In genomic region chr12:99197031-99197430, GRCm38 (mm10) we compare ENCODE assay signal across 32 mouse cellular contexts.
DNase-seq lines count a peak whose midpoint lies in the region; ATAC-seq and TF ChIP-seq lines count a peak whose summit lies in the region.
"Had no signal": no experiment of that assay in that cellular context is flagged by ENCODE, and none has a peak within 500 bp of the region (broad histone marks: within the 10 kb centered on the region; RNA-seq: fewer than 3 reads in every experiment).

No protein-coding gene starts in this region.

- WGBS in forebrain, embryonic 12.5 days: 89% methylated on average over 7 of the region's 7 CpGs
- 77% methylated on average over 7 of the region's 7 CpGs for WGBS in forebrain, embryonic 14.5 days
- 44% methylated on average over 7 of the region's 7 CpGs for WGBS in hindbrain, postnatal 0 days
- WGBS in hindbrain, embryonic 16.5 days: 33% methylated on average over 7 of the region's 7 CpGs
- WGBS in kidney, embryonic 14.5 days: 63% methylated on average over 7 of the region's 7 CpGs

- H3K36me3 ChIP-seq in forebrain, embryonic 12.5 days (replicated peaks): peaks cover 13% of the 10 kb centered on the region
- H3K36me3 ChIP-seq in forebrain, embryonic 14.5 days (ENCODE audit: control insufficient read depth, insufficient read depth, low read length): peaks cover 3% of the 10 kb centered on the region; the same call in 1 of the 2 replicates
- H3K36me3 ChIP-seq in hindbrain, postnatal 0 days (ENCODE audit: insufficient read depth, low read length): no peaks in the 10 kb centered on the region; the same call in 1 of the 2 replicates
- peaks cover 4% of the 10 kb centered on the region; the same call in 1 of the 2 replicates for H3K36me3 ChIP-seq in hindbrain, embryonic 16.5 days (ENCODE audit: control insufficient read depth, insufficient read depth, low read length)
- no peaks in the 10 kb centered on the region for H3K36me3 ChIP-seq in kidney, embryonic 14.5 days (ENCODE audit: control insufficient read depth, insufficient read depth, low read length)
- H3K36me3 ChIP-seq: hindbrain, embryonic 15.5 days; midbrain, embryonic 15.5 days; stomach, embryonic 15.5 days had no signal

- no peak overlapping the region for H3K4me2 ChIP-seq in forebrain, embryonic 12.5 days
- H3K4me2 ChIP-seq in forebrain, embryonic 14.5 days (ENCODE audit: low read length): no peak overlapping the region
- H3K4me2 ChIP-seq in hindbrain, postnatal 0 days (ENCODE audit: low read depth, low read length): no peak overlapping the region
- no peak overlapping the region for H3K4me2 ChIP-seq in hindbrain, embryonic 16.5 days (ENCODE audit: low read length)
- H3K4me2 ChIP-seq in kidney, embryonic 14.5 days (replicated peaks; ENCODE audit: low read depth, low read length): no peak overlapping the region
- H3K4me2 ChIP-seq: heart, embryonic 15.5 days; hindbrain, embryonic 15.5 days; kidney, embryonic 15.5 days; limb, embryonic 15.5 days; lung, embryonic 14.5 days; midbrain, embryonic 15.5 days; stomach, embryonic 15.5 days had no signal

- peaks cover 36% of the 10 kb centered on the region for H3K4me1 ChIP-seq in forebrain, embryonic 12.5 days
- H3K4me1 ChIP-seq in forebrain, embryonic 14.5 days (ENCODE audit: control insufficient read depth, insufficient read depth, low read length): no peaks in the 10 kb centered on the region; the same call in 1 of the 2 replicates
- no peaks in the 10 kb centered on the region for H3K4me1 ChIP-seq in hindbrain, postnatal 0 days (ENCODE audit: insufficient read depth, low read length)
- H3K4me1 ChIP-seq in hindbrain, embryonic 16.5 days (ENCODE audit: control insufficient read depth, insufficient read depth, low read depth, low read length): peaks cover 6% of the 10 kb centered on the region; the same call in 1 of the 2 replicates
- H3K4me1 ChIP-seq in kidney, embryonic 14.5 days (ENCODE audit: control insufficient read depth, insufficient read depth, low read length): peaks cover 4% of the 10 kb centered on the region; the same call in 1 of the 2 replicates
- H3K4me1 ChIP-seq: heart, embryonic 15.5 days; stomach, embryonic 15.5 days had no signal

- no peak overlapping the region for H3K9ac ChIP-seq in forebrain, embryonic 12.5 days
- no peak overlapping the region for H3K9ac ChIP-seq in forebrain, embryonic 14.5 days (ENCODE audit: low read length)
- H3K9ac ChIP-seq in hindbrain, postnatal 0 days (replicated peaks; ENCODE audit: low read length): no peak overlapping the region
- no peak overlapping the region for H3K9ac ChIP-seq in hindbrain, embryonic 16.5 days (ENCODE audit: low read depth, low read length)
- no peak overlapping the region for H3K9ac ChIP-seq in kidney, embryonic 14.5 days (ENCODE audit: low read depth, low read length)
- H3K9ac ChIP-seq: heart, embryonic 15.5 days; hindbrain, embryonic 15.5 days; kidney, embryonic 15.5 days; limb, embryonic 15.5 days; liver, embryonic 14.5 days; lung, embryonic 14.5 days; midbrain, embryonic 15.5 days; stomach, embryonic 15.5 days had no signal

- H3K27me3 ChIP-seq in forebrain, embryonic 12.5 days: no peaks in the 10 kb centered on the region
- H3K27me3 ChIP-seq in forebrain, embryonic 14.5 days (replicated peaks; ENCODE audit: control insufficient read depth, insufficient read depth, low read length): no peaks in the 10 kb centered on the region
- H3K27me3 ChIP-seq in hindbrain, postnatal 0 days (ENCODE audit: insufficient read depth, low read length): no peaks in the 10 kb centered on the region
- no peaks in the 10 kb centered on the region for H3K27me3 ChIP-seq in hindbrain, embryonic 16.5 days (replicated peaks; ENCODE audit: control insufficient read depth, insufficient read depth, low read length)
- H3K27me3 ChIP-seq in kidney, embryonic 14.5 days (ENCODE audit: control insufficient read depth, insufficient read depth, low read length): no peaks in the 10 kb centered on the region
- H3K27me3 ChIP-seq: heart, embryonic 15.5 days; hindbrain, embryonic 15.5 days; kidney, embryonic 15.5 days; limb, embryonic 15.5 days; megakaryocyte, embryonic 14.5 days; midbrain, embryonic 15.5 days; stomach, embryonic 15.5 days had no signal

- DNase-seq in forebrain, embryonic 14.5 days (ENCODE audit: low spot score): no peak
- peak; percentile 30 for DNase-seq in hindbrain, postnatal 0 days (ENCODE audit: low spot score)
- peak; percentile 27 for DNase-seq in spleen, postnatal 36 days (ENCODE audit: low spot score in 2 of 2)
- DNase-seq in spleen, adult 18-20 months: no peak
- no peak for DNase-seq in right cerebral cortex, adult 2 months (ENCODE audit: low spot score in 2 of 2)
- DNase-seq: adrenal gland, postnatal 25 days; cerebellum, adult 11 months; cerebellum, postnatal 10 days; gastrocnemius, postnatal 36 days; heart, postnatal 36 days; kidney, postnatal 36 days; left cerebral cortex, postnatal 4 days; lung, embryonic 14.5 days; lung, postnatal 36 days; retina, postnatal 1 day; thymus, postnatal 25 days had no signal

- ATAC-seq in forebrain, embryonic 12.5 days (ENCODE audit: low FRiP score): no peak
- ATAC-seq in forebrain, embryonic 14.5 days: no peak
- no peak for ATAC-seq in hindbrain, postnatal 0 days
- ATAC-seq in hindbrain, embryonic 16.5 days: no peak
- ATAC-seq in kidney, embryonic 14.5 days (ENCODE audit: low FRiP score, low TSS enrichment): no peak
- ATAC-seq: CD4-positive, CD25-positive, alpha-beta regulatory T cell, adult 4 months; intestine, postnatal 0 days; midbrain, embryonic 15.5 days had no signal

- H3K4me3 ChIP-seq in forebrain, embryonic 12.5 days (replicated peaks): no peak overlapping the region
- H3K4me3 ChIP-seq in forebrain, embryonic 14.5 days (ENCODE audit: low read depth, low read length): no peak overlapping the region
- H3K4me3 ChIP-seq in hindbrain, postnatal 0 days (ENCODE audit: low read length): no peak overlapping the region
- no peak overlapping the region for H3K4me3 ChIP-seq in hindbrain, embryonic 16.5 days (ENCODE audit: low read length)
- no peak overlapping the region for H3K4me3 ChIP-seq in kidney, embryonic 14.5 days (ENCODE audit: low read length)
- H3K4me3 ChIP-seq: embryonic facial prominence, embryonic 10.5 days; heart, embryonic 15.5 days; hindbrain, embryonic 15.5 days; kidney, embryonic 15.5 days; left cerebral cortex, adult 2 months; limb, embryonic 15.5 days; megakaryocyte, embryonic 14.5 days; midbrain, embryonic 15.5 days; myocyte; stomach, embryonic 15.5 days had no signal

- H3K27ac ChIP-seq in forebrain, embryonic 12.5 days: 0 out of 2 replicates have a peak overlapping the region, but pooled peaks have one; percentile 10
- no peak overlapping the region for H3K27ac ChIP-seq in forebrain, embryonic 14.5 days (ENCODE audit: low read depth, low read length)
- H3K27ac ChIP-seq in hindbrain, postnatal 0 days: no peak overlapping the region
- H3K27ac ChIP-seq in hindbrain, embryonic 16.5 days (ENCODE audit: low read depth, low read length): no peak overlapping the region
- no peak overlapping the region for H3K27ac ChIP-seq in kidney, embryonic 14.5 days (ENCODE audit: low read depth, low read length)
- H3K27ac ChIP-seq: embryonic facial prominence, embryonic 10.5 days; heart, embryonic 15.5 days; hindbrain, embryonic 15.5 days; kidney, embryonic 15.5 days; left cerebral cortex, adult 2 months; limb, embryonic 15.5 days; liver, embryonic 14.5 days; midbrain, embryonic 15.5 days; stomach, embryonic 15.5 days had no signal

- H3K9me3 ChIP-seq in forebrain, embryonic 12.5 days: no peaks in the 10 kb centered on the region
- H3K9me3 ChIP-seq in forebrain, embryonic 14.5 days (replicated peaks; ENCODE audit: control insufficient read depth, low read length): no peaks in the 10 kb centered on the region
- H3K9me3 ChIP-seq in hindbrain, postnatal 0 days (ENCODE audit: low read length): no peaks in the 10 kb centered on the region
- H3K9me3 ChIP-seq in hindbrain, embryonic 16.5 days (ENCODE audit: control insufficient read depth, low read length): no peaks in the 10 kb centered on the region
- no peaks in the 10 kb centered on the region for H3K9me3 ChIP-seq in kidney, embryonic 14.5 days (ENCODE audit: control insufficient read depth, low read length)
- H3K9me3 ChIP-seq: embryonic facial prominence, embryonic 10.5 days; heart, embryonic 15.5 days; hindbrain, embryonic 15.5 days; kidney, embryonic 15.5 days; limb, embryonic 15.5 days; megakaryocyte, embryonic 14.5 days; midbrain, embryonic 15.5 days; stomach, embryonic 15.5 days had no signal

- no peak for TF ChIP-seq CTCF in hindbrain, postnatal 0 days (IDR thresholded peaks at IDR 0.05; ENCODE audit: low read depth)

Comparison
In these comparisons a context has a peak if more than half of its experiments do, and no peak if none do; other contexts are left out.
1. DNase-seq: peak in hindbrain, postnatal 0 days (single experiment) and spleen, postnatal 36 days (2 of 2); none in forebrain, embryonic 14.5 days (single experiment), spleen, adult 18-20 months (0 of 2) and right cerebral cortex, adult 2 months (0 of 2).